Mouse (Mus musculus) bone marrow macrophage, adult 2 months (primary cell): ENCODE measurements around the gene Sept12. TPM values are rescaled to one million over a fixed set of nuclear protein-coding genes. Genes with fewer than 3 reads are reported as not detected.

Experiments used
- H3K27ac ChIP-seq: 2 replicates; pipeline ENCODE4 v1.5.1; 2012; ENCODE audit warnings: low read depth, low read length; ENCODE audit not compliant: insufficient read depth
- H3K4me1 ChIP-seq: 2 replicates; pipeline ENCODE4 v1.6.1; 2012; ENCODE audit warnings: low read length; ENCODE audit not compliant: control insufficient read depth, insufficient read depth
- H3K4me3 ChIP-seq: 2 replicates; pipeline ENCODE4 v1.5.1; 2012; ENCODE audit warnings: mild to moderate bottlenecking, low read length, moderate library complexity; ENCODE audit not compliant: insufficient read depth
- CTCF ChIP-seq: IDR thresholded peaks from 2 replicates; pipeline ENCODE4 v1.5.1; 2012; ENCODE audit warnings: low read depth, mild to moderate bottlenecking, low read length, moderate library complexity
- POLR2A ChIP-seq: IDR thresholded peaks from 2 replicates; pipeline ENCODE4 v1.6.1; 2012; ENCODE audit warnings: mild to moderate bottlenecking, low read depth, low read length, borderline replicate concordance
- polyA plus RNA-seq: library from polyadenylated mRNA; stranded (reverse); fragments of >200 nt; gene quantifications from 2 replicates; pipeline ENCODE4 v1.2.4, GENCODE M21; 2012; ENCODE audit not compliant: missing spikeins, insufficient read depth, insufficient read length

Gene Sept12
- polyA plus RNA-seq, 1 experiment, result not detected

- TF ChIP-seq POLR2A (no peak), CTCF (no peak)
- H3K4me3 ChIP-seq, result no peak overlapping the region
- H3K27ac ChIP-seq, result no peak overlapping the region
- H3K4me1 ChIP-seq, result peaks cover 11% of the 10 kb centered on the region
These were observed 19.2 kb downstream of the Sept12 start for GRCm38 (mm10) chr16:4978275-4979051.

GRCm38 (mm10) chr16:4976180-4976579, 21.5 kb downstream of the Sept12 start:
- no peak overlapping the region for H3K4me3 ChIP-seq
- H3K4me1 ChIP-seq, result peaks cover 4% of the 10 kb centered on the region; the same call in 1 of the 2 replicates
- no peak overlapping the region for H3K27ac ChIP-seq
- TF ChIP-seq POLR2A (no peak), CTCF (no peak)

- Histone ChIP-seq H3K4me1 (peaks cover 9% of the 10 kb centered on the region), H3K27ac (no peak overlapping the region), H3K4me3 (no peak overlapping the region)
- TF ChIP-seq CTCF (no peak), POLR2A (no peak)
These were observed 23.1 kb downstream of the Sept12 start for GRCm38 (mm10) chr16:4974521-4974920.

- Histone ChIP-seq H3K27ac (no peak overlapping the region), H3K4me3 (no peak overlapping the region), H3K4me1 (peaks cover 17% of the 10 kb centered on the region)
- TF ChIP-seq CTCF, result no peak
- no peak for TF ChIP-seq POLR2A
These were observed 26.0 kb downstream of the Sept12 start for GRCm38 (mm10) chr16:4971626-4972025.

GRCm38 (mm10) chr16:4969055-4969843, 28.4 kb downstream of the Sept12 start:
- Histone ChIP-seq H3K4me3 (no peak overlapping the region), H3K4me1 (peaks cover 23% of the 10 kb centered on the region), H3K27ac (peak overlapping the region; percentile 41)
- TF ChIP-seq CTCF (no peak), POLR2A (no peak)

GRCm38 (mm10) chr16:4968426-4968825, 29.2 kb downstream of the Sept12 start:
- TF ChIP-seq CTCF (no peak), POLR2A (no peak)
- Histone ChIP-seq H3K4me1 (peaks cover 23% of the 10 kb centered on the region), H3K27ac (no peak overlapping the region), H3K4me3 (no peak overlapping the region)

- H3K4me1 ChIP-seq, result peaks cover 34% of the 10 kb centered on the region
- no peak overlapping the region for H3K4me3 ChIP-seq
- no peak overlapping the region for H3K27ac ChIP-seq
- TF ChIP-seq POLR2A (no peak), CTCF (no peak)
These were observed 32.1 kb downstream of the Sept12 start for GRCm38 (mm10) chr16:4965392-4966129.

- TF ChIP-seq POLR2A, result no peak
- TF ChIP-seq CTCF, result no peak
- Histone ChIP-seq H3K27ac (peak overlapping the region; percentile 28), H3K4me3 (peak overlapping the region; percentile 85), H3K4me1 (peaks cover 38% of the 10 kb centered on the region)
These were observed 32.8 kb downstream of the Sept12 start for GRCm38 (mm10) chr16:4964731-4965391.

GRCm38 (mm10) chr16:4963797-4964709, 33.6 kb downstream of the Sept12 start, which contains the start of gene Anks3:
Anks3 (minus strand) TSS chr16:4964205.
- peak within 1 kb of the TSS; percentile 85 for H3K4me3 ChIP-seq
- TF ChIP-seq CTCF, result no peak
- no peak for TF ChIP-seq POLR2A
- H3K27ac ChIP-seq, result peak within 1 kb of the TSS; percentile 40
- peaks cover 38% of the 10 kb centered on the region for H3K4me1 ChIP-seq
